Mouse (Mus musculus): ENCODE data around the gene Sec16b.

The Sec16b gene

GRCm38 (mm10) chr1:157514298-157514697 is 7.8 kb downstream of the Sec16b start:
- no peak for DNase-seq

DNA sequence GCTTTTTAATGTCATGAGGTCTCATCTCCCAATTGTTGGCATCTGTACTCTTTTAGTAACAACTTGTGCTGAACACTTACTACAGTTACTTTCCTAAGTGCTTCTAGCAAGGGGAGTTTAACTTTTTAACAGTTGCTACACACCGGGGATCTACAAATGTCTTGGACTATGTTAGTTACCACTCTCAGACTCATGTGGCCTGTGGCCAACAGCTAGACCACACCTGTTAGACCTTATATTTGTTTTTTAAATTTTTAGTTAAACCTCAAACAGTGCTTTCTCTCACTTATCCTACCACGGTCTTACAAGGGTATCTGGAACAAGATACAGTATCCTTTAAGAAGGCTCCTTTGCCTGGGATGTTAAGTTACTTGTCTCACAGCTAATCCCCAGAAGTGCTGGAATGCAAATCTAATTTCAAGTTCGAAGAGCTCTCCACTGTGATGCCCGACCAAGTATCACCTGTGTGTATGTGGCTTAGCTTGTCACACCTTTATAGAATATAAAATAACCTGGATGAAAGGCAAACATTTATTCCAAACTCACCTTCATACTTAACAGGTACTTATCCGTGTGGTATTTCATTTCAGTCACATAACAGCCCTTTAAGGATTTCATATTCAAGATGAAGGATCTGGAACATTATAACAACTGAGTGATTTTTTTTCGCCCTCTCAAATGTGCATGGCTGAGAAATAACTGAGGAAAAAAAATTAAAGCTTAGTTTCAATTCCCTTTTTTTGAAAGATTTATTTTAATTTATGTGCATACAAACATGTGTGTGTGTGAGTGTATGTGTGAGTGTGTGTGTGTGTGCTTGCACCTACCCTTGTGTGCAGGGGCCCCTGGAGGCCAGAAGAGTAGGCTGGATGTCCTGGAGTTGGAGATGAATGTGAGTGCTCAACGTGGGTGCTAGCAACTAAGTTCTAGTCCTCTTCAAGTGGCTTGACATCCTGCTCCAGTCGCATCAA is 10.6 kb downstream of the Sec16b start:
- DNase-seq: no peak

DNA sequence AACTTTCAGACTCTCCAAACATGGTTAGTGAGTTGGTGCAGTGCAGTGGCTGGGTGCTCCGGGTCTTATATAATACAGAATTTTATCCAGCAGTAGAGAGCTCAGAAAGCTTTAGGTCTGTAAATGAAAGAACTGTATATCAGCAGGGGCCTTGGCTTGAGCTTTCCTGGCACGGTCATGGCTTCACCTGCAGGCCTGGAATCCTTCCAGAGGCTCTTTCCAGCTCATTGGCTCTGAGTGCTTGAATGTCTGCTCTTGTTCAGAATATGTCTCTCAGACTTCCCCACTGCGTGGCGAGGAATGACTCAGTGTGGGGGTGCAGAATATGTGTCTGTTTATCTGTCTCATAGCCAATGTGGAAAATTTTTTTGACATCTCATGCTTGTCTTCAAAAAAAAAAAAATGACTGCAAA is 11.6 kb downstream of the Sec16b start:
- DNase-seq: no peak

DNA sequence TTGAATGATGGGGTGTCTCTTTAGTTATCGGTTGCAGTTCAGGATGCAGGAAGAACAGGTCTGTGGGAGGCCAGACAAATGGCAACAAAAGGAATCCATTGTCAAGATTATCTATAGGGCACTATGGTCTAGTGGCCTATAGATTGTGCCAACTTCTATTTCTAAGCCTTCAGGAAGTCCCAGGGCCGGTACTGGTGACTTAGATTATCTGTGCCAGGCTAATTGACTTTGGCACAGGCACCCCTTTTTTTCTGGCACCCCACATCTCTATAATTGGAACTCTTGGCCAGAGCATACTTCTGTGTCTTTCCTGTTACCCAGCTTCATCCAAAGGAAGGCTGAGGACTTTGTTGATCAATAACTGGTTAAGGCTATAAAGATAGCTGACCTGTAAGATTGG is 12.9 kb downstream of the Sec16b start:
- DNase-seq: no peak

- DNase-seq: no peak
Measured at GRCm38 (mm10) chr1:157522322-157522721, 15.8 kb downstream of the Sec16b start.

DNA sequence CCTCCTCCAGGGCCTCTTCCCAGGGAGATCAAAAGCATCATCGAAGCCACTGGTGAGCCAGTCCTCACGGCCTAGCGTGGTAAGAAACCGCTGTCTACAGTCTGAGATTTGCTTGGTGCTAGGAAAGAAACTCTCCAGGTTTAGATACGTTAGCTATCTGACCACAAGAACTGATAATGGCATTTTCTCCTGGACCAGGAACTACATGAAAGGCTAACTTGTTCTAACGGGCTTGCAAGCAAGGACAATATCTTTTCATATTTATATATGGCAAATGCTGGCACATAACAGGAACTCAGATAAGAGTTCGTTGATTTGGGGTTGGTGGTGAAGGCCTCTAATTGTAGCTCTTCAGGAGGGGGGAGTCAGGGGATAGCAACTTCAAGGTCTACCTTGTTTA is 18.2 kb downstream of the Sec16b start:
- DNase-seq: no peak

- DNase-seq: no peak
Measured at GRCm38 (mm10) chr1:157525692-157526354, 19.3 kb downstream of the Sec16b start.

DNA sequence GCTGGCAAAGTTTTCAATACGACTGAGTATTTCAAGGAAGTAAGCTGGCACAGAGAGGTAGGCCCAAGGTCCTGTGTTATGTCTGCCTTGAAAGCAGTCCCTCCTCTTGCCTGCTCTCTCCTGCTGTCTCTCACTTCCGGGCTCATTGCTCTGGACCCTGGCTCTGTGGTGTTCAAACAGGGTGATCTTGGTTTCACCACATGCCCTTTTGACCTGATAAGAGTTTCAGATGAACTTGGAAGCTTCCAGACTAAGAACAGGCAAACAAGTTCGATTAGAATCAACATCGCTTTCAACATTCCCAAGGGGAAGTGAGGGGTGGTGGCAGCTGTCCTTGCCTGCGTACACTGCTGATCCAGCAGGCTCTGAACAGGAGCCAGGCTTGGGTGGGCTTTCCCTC is 20.1 kb downstream of the Sec16b start:
- DNase-seq: no peak

DNA sequence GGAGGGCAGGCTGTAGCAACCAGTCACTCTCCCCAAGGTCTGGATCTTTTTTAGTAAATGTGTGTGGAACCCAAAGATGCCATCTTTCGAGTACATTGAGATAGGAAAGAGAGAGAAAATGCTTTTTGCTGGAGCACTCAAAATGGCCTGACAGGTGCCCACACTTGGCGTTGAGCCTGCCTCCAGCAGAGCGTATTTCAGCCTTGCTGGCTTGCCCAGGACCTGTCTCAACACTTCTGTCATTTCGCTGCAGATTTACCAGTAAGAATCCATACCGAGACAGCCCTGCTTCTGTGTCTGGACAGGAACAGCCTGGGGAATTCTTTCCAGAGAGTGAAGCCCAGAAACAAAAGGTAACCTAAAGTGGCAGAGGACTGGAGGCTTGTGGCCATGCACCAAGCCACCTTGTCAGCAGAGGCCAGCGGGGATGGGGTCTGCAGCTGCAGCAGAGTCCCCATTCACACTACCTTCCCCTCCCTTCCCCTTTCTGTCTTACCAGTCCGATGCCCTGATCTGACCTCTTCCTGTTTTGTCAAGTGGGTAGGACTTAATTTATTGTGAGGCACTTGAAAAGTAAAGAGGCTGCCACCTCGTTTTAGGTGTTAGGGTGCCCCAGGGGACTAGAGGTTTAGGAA is 26.4 kb downstream of the Sec16b start:
- no peak for DNase-seq

GRCm38 (mm10) chr1:157535571-157535970 is 29.0 kb downstream of the Sec16b start:
- DNase-seq: no peak

- DNase-seq: peak; percentile 50
Measured at GRCm38 (mm10) chr1:157536471-157536870, 29.9 kb downstream of the Sec16b start.

DNA sequence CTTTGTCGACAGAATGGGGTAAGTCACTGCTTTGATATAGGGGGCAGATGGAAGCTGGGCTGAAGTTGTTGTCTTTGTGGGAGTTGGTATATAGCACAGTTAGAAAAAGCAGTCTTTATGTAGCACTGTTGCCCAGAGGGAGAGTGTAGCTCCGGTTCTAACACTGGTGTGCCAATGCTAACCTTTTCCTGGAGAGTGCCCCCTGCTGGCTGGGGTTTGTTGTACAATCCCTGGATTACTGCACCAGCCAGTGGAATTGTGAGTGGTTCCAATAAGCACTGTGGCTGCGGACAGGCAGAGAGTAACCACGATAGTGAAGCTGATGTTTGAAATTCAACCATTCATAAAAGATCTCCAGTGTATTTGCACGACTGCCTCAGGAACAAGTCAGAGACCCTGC is 31.1 kb downstream of the Sec16b start:
- DNase-seq: peak; percentile 50

DNA sequence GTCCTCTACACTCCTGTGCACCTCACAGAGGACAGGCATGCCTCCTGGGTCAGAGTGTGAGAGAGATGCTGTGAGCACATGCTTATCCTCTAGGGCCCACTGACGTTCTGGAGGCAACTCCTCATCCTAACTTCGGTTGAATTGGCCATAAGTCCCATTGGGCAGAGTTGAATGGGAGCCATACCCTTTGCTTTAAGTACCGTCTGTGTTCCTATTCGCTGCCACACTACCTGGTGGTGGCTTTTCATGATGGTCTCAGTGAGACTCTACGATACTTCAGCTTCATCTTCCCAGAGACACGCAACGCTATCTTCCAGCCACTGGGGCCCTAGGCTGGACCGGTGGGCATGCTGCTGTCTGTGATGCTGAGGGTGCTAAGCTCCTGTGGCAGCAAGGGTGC is 38.5 kb downstream of the Sec16b start:
- DNase-seq: no peak

DNA sequence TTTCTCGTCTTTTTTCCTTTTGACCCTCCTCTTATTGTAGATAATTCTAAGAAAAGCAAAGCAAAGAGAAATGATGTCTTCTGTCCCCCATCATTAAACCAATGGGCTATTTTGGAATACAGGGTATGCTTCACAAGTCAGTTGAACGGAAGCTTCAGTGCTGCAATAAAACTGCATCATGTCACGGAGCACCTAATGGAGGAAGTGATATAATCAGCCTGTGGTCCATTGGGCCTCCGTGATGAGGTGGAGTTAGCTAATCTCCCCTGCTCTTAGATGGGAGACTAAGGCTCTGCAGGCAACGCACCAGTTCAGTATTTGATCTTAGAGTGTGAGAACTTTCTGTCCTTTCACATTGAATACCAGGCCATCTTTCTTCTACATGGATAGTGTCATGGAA is 41.1 kb downstream of the Sec16b start:
- DNase-seq: no peak

DNA sequence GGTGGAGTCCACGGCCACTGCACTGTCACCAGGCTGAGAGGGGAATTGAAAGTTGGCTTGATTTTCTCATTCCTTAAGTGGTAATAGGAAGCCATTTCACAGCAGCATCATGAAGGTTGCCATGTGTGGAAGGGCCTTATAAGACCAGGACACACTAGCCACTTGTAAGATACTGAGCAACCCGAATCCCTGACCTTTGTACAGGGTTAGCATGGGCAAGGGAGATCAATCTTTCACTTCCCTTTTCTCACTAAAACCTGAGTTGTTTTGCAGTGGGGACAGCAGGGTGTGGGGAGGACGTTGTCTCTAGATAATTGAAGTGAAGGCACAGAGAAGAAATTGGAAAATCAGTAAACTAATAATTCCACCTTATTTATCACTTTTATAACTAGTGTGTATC is 43.2 kb downstream of the Sec16b start:
- DNase-seq: no peak

GRCm38 (mm10) chr1:157552749-157553451 is 46.4 kb downstream of the Sec16b start:
- DNase-seq: peak; percentile 75

- no peak for DNase-seq
Measured at GRCm38 (mm10) chr1:157554163-157554562, 47.6 kb downstream of the Sec16b start.

- DNase-seq: no peak
Measured at GRCm38 (mm10) chr1:157554686-157555530, 48.4 kb downstream of the Sec16b start.

GRCm38 (mm10) chr1:157555738-157556137 is 49.2 kb downstream of the Sec16b start:
- no peak for DNase-seq

DNA sequence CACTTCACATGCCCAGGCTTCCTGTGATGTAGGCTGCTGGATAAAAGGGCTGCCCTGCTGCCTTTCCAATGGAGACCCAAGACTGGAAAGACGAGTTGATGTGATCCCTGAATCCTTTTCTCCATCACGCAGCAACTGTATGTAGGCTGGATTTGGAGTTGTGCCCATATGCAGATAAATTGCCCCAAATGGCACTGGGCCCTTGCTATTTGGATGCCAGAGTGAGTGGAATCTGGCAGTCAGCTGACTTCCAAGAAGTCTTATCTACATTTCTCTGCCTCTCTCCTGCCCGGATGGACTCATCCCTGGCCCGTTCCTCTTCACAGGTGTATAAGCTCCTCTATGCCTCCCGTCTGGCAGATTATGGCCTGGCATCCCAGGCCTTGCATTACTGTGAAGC is 49.9 kb downstream of the Sec16b start:
- no peak for DNase-seq

DNA sequence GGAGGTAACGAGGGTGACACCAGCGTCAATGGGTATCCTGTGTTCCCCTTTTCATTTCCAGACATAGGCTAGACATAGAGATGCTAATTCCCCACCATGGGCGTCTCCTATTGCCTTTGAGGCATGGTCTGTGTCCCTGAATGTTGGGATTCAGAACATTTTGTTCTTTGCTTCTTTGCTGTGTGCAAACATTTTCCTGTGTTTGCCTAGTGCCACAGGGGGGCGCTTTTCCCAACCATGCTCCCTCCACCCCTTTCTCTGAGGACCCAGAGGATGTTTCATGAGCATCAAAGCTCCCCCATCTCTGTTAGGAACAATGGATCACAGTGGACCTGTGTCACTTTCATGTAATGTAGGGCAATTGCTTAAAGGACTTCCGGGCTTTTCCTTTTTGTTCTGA is 51.6 kb downstream of the Sec16b start:
- no peak for DNase-seq

GRCm38 (mm10) chr1:157559986-157560385 is 53.5 kb downstream of the Sec16b start:
- DNase-seq: no peak
